Mouse (Mus musculus) lung, embryonic 15.5 days (tissue): ENCODE data around the gene Samd14. TPM values are rescaled to one million over a fixed set of nuclear protein-coding genes. Genes with fewer than 3 reads are reported as not detected.

ENCODE experiments used
- ATAC-seq: fragments of 200-750 bp; cut with Nextera tagmentation; 2 replicates; pipeline ENCODE4 v1.8.0; 2017; ENCODE audit warnings: moderate number of reproducible peaks, borderline replicate concordance; ENCODE audit not compliant: low FRiP score, low TSS enrichment; ENCODE audit errors: extremely low read depth
- H3K27ac ChIP-seq: fragments of 300-500 bp; sonication (generic); 2 replicates; pipeline ENCODE4 v1.5.1; 2015; ENCODE audit warnings: moderate library complexity, mild to moderate bottlenecking, inconsistent platforms
- H3K27me3 ChIP-seq: fragments of 300-500 bp; sonication (generic); 2 replicates; pipeline ENCODE4 v1.6.1; 2015; ENCODE audit warnings: inconsistent platforms
- H3K36me3 ChIP-seq: fragments of 300-500 bp; sonication (generic); 2 replicates; pipeline ENCODE4 v1.6.1; 2015; ENCODE audit warnings: inconsistent platforms
- H3K4me1 ChIP-seq: fragments of 300-500 bp; sonication (generic); 2 replicates; pipeline ENCODE4 v1.6.1; 2015; ENCODE audit warnings: inconsistent platforms
- H3K4me2 ChIP-seq: fragments of 300-500 bp; sonication (generic); 2 replicates; pipeline ENCODE4 v1.6.1; 2015; ENCODE audit warnings: inconsistent platforms, mild to moderate bottlenecking, moderate library complexity
- H3K4me3 ChIP-seq: fragments of 300-500 bp; sonication (generic); 2 replicates; pipeline ENCODE4 v1.5.1; 2015; ENCODE audit warnings: mild to moderate bottlenecking, inconsistent platforms
- H3K9ac ChIP-seq: fragments of 300-500 bp; sonication (generic); 2 replicates; pipeline ENCODE4 v1.6.1; 2015; ENCODE audit warnings: inconsistent platforms
- H3K9me3 ChIP-seq: fragments of 300-500 bp; sonication (generic); 2 replicates; pipeline ENCODE4 v1.6.1; 2016; ENCODE audit warnings: inconsistent platforms
- WGBS: fragments of 180-500 bp; shearing (Covaris S2); methylation state at CpG from one replicate; pipeline ENCODE4 v1.1.7; 2015; 5-methylcytosine and 5-hydroxymethylcytosine counted together
- polyA plus RNA-seq: library from polyadenylated mRNA; unstranded; fragments of >200 nt; fragmentation: Nextera tagmentation; extraction: Ambion mirVana; gene quantifications from 2 replicates; pipeline ENCODE4 v1.2.1, GENCODE M21; 2015

Gene Samd14
- polyA plus RNA-seq, 1 experiment from 2014 or later, result 17.4 TPM

- peak; percentile 8; the same call in 1 of the 2 replicates for ATAC-seq
- Histone ChIP-seq H3K9me3 (no peaks in the 10 kb centered on the region), H3K4me1 (peaks cover 15% of the 10 kb centered on the region; the same call in 1 of the 2 replicates)
These were observed 31.3 kb upstream of the Samd14 start for GRCm38 (mm10) chr11:94978178-94978915.

GRCm38 (mm10) chr11:94978947-94979346, 30.7 kb upstream of the Samd14 start:
- 0% methylated on average over 20 of the region's 20 CpGs for WGBS
- Histone ChIP-seq H3K4me2 (peak overlapping the region; percentile 51), H3K9ac (no peak overlapping the region), H3K27me3 (no peaks in the 10 kb centered on the region; the same call in 1 of the 2 replicates), H3K4me1 (peaks cover 15% of the 10 kb centered on the region; the same call in 1 of the 2 replicates), H3K4me3 (peak overlapping the region; percentile 15), H3K9me3 (no peaks in the 10 kb centered on the region), H3K27ac (no peak overlapping the region), H3K36me3 (no peaks in the 10 kb centered on the region)
- ATAC-seq, result peak; percentile 91

More at GRCm38 (mm10) chr11:94978178-94978915, 31.3 kb upstream of the Samd14 start:
- Histone ChIP-seq H3K9ac (no peak overlapping the region), H3K36me3 (no peaks in the 10 kb centered on the region), H3K27me3 (no peaks in the 10 kb centered on the region; the same call in 1 of the 2 replicates), H3K4me3 (peak overlapping the region; percentile 15), H3K4me2 (peak overlapping the region; percentile 51), H3K27ac (no peak overlapping the region)
- WGBS, result 33% methylated on average over 9 of the region's 9 CpGs

GRCm38 (mm10) chr11:94979462-94980179, 30.1 kb upstream of the Samd14 start:
- H3K9me3 ChIP-seq, result no peaks in the 10 kb centered on the region
- no peak for ATAC-seq
- H3K4me3 ChIP-seq, result no peak overlapping the region
- peaks cover 15% of the 10 kb centered on the region; the same call in 1 of the 2 replicates for H3K4me1 ChIP-seq
- no peaks in the 10 kb centered on the region; the same call in 1 of the 2 replicates for H3K27me3 ChIP-seq
- WGBS, result 70% methylated on average over 11 of the region's 11 CpGs
- peak overlapping the region; percentile 51 for H3K4me2 ChIP-seq
- H3K9ac ChIP-seq, result no peak overlapping the region
- no peaks in the 10 kb centered on the region for H3K36me3 ChIP-seq
- H3K27ac ChIP-seq, result no peak overlapping the region

- no peak for ATAC-seq
- Histone ChIP-seq H3K9ac (no peak overlapping the region), H3K9me3 (no peaks in the 10 kb centered on the region), H3K4me3 (no peak overlapping the region), H3K27ac (no peak overlapping the region), H3K4me2 (no peak overlapping the region), H3K36me3 (no peaks in the 10 kb centered on the region), H3K4me1 (peaks cover 28% of the 10 kb centered on the region), H3K27me3 (no peaks in the 10 kb centered on the region)
- 18% methylated on average over 1 of the region's 1 CpGs for WGBS
These were observed 24.5 kb upstream of the Samd14 start for GRCm38 (mm10) chr11:94985140-94985539.

- ATAC-seq, result no peak
- 55% methylated on average over 5 of the region's 5 CpGs for WGBS
These were observed 23.9 kb upstream of the Samd14 start for GRCm38 (mm10) chr11:94985822-94986221.

GRCm38 (mm10) chr11:94986435-94986834, 23.2 kb upstream of the Samd14 start:
- WGBS, result 56% methylated on average over 2 of the region's 2 CpGs
- no peak for ATAC-seq
- no peak overlapping the region for H3K27ac ChIP-seq

More at GRCm38 (mm10) chr11:94985822-94986221, 23.9 kb upstream of the Samd14 start:
- no peak overlapping the region for H3K4me2 ChIP-seq
- H3K27me3 ChIP-seq, result no peaks in the 10 kb centered on the region
- no peak overlapping the region for H3K27ac ChIP-seq
- H3K4me3 ChIP-seq, result no peak overlapping the region
- no peak overlapping the region for H3K9ac ChIP-seq
- H3K4me1 ChIP-seq, result peaks cover 33% of the 10 kb centered on the region
- H3K36me3 ChIP-seq, result no peaks in the 10 kb centered on the region
- H3K9me3 ChIP-seq, result no peaks in the 10 kb centered on the region

GRCm38 (mm10) chr11:94987341-94987740, 22.3 kb upstream of the Samd14 start:
- no peaks in the 10 kb centered on the region for H3K27me3 ChIP-seq
- H3K4me1 ChIP-seq, result peaks cover 37% of the 10 kb centered on the region
- H3K27ac ChIP-seq, result no peak overlapping the region
- H3K9me3 ChIP-seq, result no peaks in the 10 kb centered on the region
- H3K36me3 ChIP-seq, result no peaks in the 10 kb centered on the region
- 43% methylated on average over 6 of the region's 6 CpGs for WGBS
- no peak for ATAC-seq
- H3K9ac ChIP-seq, result no peak overlapping the region
- no peak overlapping the region for H3K4me2 ChIP-seq
- no peak overlapping the region for H3K4me3 ChIP-seq

More at GRCm38 (mm10) chr11:94986435-94986834, 23.2 kb upstream of the Samd14 start:
- no peaks in the 10 kb centered on the region for H3K27me3 ChIP-seq
- H3K9me3 ChIP-seq, result no peaks in the 10 kb centered on the region
- H3K4me2 ChIP-seq, result no peak overlapping the region
- H3K36me3 ChIP-seq, result no peaks in the 10 kb centered on the region
- peaks cover 33% of the 10 kb centered on the region for H3K4me1 ChIP-seq
- no peak overlapping the region for H3K4me3 ChIP-seq
- H3K9ac ChIP-seq, result no peak overlapping the region

GRCm38 (mm10) chr11:94987851-94988250, 21.8 kb upstream of the Samd14 start:
- WGBS, result 78% methylated on average over 8 of the region's 8 CpGs
- Histone ChIP-seq H3K4me1 (peaks cover 42% of the 10 kb centered on the region), H3K4me3 (no peak overlapping the region), H3K36me3 (no peaks in the 10 kb centered on the region), H3K27me3 (no peaks in the 10 kb centered on the region), H3K9me3 (no peaks in the 10 kb centered on the region), H3K27ac (no peak overlapping the region), H3K9ac (no peak overlapping the region), H3K4me2 (no peak overlapping the region)
- no peak for ATAC-seq

GRCm38 (mm10) chr11:94988780-94989561, 20.7 kb upstream of the Samd14 start:
- no peaks in the 10 kb centered on the region for H3K9me3 ChIP-seq
- no peaks in the 10 kb centered on the region for H3K27me3 ChIP-seq
- H3K9ac ChIP-seq, result peak overlapping the region; percentile 50
- WGBS, result 13% methylated on average over 10 of the region's 10 CpGs
- peak overlapping the region; percentile 91 for H3K4me2 ChIP-seq
- H3K4me3 ChIP-seq, result peak overlapping the region; percentile 69
- no peak for ATAC-seq
- H3K4me1 ChIP-seq, result peaks cover 54% of the 10 kb centered on the region
- H3K36me3 ChIP-seq, result no peaks in the 10 kb centered on the region
- peak overlapping the region; percentile 94 for H3K27ac ChIP-seq

- Histone ChIP-seq H3K27ac (peak overlapping the region; percentile 94), H3K4me1 (peaks cover 60% of the 10 kb centered on the region), H3K4me3 (peak overlapping the region; percentile 69), H3K9me3 (no peaks in the 10 kb centered on the region), H3K36me3 (no peaks in the 10 kb centered on the region), H3K4me2 (peak overlapping the region; percentile 91), H3K9ac (peak overlapping the region; percentile 50), H3K27me3 (no peaks in the 10 kb centered on the region)
- ATAC-seq, result peak; percentile 66
- WGBS, result under 1% methylated on average over 12 of the region's 12 CpGs
These were observed 20.1 kb upstream of the Samd14 start for GRCm38 (mm10) chr11:94989562-94990017.

GRCm38 (mm10) chr11:94990102-94990748, 19.5 kb upstream of the Samd14 start:
- H3K4me1 ChIP-seq, result peaks cover 66% of the 10 kb centered on the region
- ATAC-seq, result no peak
- H3K4me3 ChIP-seq, result peak overlapping the region; percentile 69
- H3K27me3 ChIP-seq, result no peaks in the 10 kb centered on the region
- H3K27ac ChIP-seq, result peak overlapping the region; percentile 94
- peak overlapping the region; percentile 91 for H3K4me2 ChIP-seq
- no peaks in the 10 kb centered on the region for H3K36me3 ChIP-seq
- 44% methylated on average over 6 of the region's 6 CpGs for WGBS
- peak overlapping the region; percentile 68; the same call in 1 of the 2 replicates for H3K9ac ChIP-seq
- no peaks in the 10 kb centered on the region for H3K9me3 ChIP-seq
